Mouse (Mus musculus): ENCODE measurements at regions not wholly inside any gene's neighbourhood (a gene's known extent, or its start where the extent isn't known, plus 50 kb on each side); places are given as distances from the start of the nearest gene placed in this dataset.
"Not testable (repeated sequence)": the region's sequence is repeated elsewhere in the genome, so short reads cannot be mapped to it uniquely, and the experiment has no call there.

DNA sequence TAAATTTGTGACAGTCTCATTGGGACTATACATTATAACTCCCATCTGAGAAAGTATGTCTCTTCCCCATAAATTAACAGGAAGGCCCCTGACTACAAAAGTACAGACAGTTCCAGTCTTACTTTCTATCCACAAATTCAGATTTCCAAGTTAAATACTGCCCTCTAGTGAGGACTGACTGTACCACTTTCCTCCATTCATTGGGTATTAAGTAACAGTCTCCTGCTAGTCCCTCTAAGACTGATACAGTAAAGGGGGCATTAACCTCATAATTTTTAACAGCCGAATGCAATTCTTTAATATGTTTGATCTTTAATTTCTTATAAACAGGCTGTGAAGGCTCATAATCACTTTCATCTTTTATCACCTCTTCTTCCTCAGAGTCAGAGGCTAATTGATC is 131.0 kb upstream of the Adcyap1 start:
- DNase-seq (ENCODE audit: low read depth, low spot score): not testable (repeated sequence)

DNA sequence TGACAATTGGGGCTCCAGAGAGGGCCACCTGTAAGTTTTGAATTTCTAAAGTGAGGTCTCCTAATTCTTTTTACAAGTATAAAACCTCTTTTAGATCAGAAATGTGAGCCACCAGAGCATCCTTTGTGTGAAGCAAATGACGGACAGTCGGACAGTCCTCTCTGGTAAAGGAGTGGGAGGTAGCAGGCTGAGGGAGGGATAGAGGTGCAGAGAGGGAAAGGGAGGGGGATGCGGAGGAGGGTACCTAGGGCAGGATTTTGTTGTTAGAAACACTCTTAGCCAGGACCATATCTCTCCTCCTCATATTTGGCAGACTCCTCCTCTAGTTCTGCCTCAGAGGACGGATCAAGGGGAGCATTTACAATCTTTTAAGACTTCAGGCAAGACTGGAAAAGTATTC is 130.3 kb upstream of the Adcyap1 start:
- no peak for DNase-seq (ENCODE audit: low read depth, low spot score)

DNA sequence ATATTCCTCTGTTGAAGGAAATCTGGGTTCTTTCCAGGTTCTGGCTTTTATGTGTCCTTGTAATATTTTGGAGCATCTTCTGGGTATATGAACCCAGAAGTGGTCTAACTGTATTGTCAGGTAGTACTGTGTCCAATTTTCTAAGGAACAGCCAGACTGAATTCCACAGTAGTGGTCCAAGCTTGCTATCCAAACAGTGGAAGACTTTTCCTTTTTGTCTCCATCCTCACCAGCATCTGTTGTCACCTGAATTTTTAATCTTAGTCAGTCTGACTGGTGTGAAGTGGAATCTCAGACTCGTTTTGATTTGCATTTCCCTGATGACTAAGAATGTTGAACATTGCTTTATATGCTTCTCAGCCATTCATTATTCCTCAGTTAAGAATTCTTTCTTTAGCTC is 114.8 kb upstream of the Adcyap1 start:
- no peak for DNase-seq (ENCODE audit: low read depth, low spot score)

DNA sequence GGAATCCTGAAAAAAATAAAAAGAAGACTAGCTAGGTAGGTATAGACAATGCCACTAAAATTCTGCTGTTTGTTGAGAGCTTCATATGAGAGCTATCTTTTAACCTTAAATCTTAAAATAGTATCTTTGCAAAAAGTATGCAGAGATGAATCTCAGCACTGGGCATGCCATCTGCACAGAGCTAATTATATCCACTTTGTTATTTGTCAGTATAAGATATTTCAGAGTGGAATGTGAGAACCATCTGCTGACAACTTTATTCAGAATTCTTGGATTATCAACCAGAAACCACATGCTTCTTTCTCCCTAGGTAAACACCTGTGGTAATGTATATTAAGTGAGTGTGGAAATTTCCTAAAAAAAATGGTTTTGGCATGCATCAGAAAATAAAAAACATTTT is 94.3 kb upstream of the Adcyap1 start:
- DNase-seq (ENCODE audit: low read depth, low spot score): peak; percentile 92

DNA sequence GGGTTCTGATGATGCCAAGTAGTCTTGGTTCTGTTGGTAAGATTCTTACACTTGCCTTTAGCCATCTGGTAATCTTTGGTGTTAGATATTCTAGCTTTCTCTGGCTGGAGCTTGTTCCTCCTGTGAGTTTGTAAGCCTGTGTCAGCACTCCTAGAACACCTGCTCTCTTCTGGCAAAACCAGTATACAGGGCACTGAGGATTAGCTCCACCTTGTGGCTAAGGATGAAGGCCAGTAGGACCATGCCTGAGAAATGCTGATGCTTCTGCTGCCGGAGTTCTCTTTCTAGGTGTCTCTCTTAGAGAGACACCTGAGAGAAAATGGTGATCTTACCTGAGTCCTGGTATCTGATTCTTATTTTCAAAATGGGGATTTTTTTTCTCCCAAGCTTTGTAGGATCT is 58.8 kb upstream of the Adcyap1 start:
- peak; percentile 32 for DNase-seq (ENCODE audit: low read depth, low spot score)

DNA sequence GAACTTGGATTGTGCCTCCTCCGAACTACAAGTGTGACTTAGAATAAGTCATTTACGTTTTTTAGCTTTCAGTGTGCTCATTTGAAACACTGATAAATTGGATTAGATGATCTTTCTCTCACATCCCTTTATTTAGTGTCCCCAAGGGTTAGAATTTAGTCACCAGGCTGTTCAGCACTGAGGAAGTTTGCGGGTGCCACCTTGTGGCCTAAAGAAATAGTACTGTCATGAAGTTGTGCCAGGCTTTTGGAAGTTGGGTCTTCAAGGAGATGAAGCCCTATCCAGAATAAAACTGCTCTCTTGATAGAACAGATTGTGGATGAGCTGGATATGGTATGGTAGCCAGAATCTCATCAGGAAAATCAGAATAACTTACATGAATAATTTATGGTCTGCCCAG is 57.7 kb upstream of the Adcyap1 start:
- peak; percentile 42 for DNase-seq (ENCODE audit: low read depth, low spot score)

Measured in telencephalon, adult 2 months (tissue).